Mouse (Mus musculus): ENCODE measurements around the gene Malrd1. TPM values are rescaled to one million over a fixed set of nuclear protein-coding genes. Genes with fewer than 3 reads are reported as not detected.

The Malrd1 gene
- polyA plus RNA-seq, 1 experiment from 2014 or later, result not detected

DNA sequence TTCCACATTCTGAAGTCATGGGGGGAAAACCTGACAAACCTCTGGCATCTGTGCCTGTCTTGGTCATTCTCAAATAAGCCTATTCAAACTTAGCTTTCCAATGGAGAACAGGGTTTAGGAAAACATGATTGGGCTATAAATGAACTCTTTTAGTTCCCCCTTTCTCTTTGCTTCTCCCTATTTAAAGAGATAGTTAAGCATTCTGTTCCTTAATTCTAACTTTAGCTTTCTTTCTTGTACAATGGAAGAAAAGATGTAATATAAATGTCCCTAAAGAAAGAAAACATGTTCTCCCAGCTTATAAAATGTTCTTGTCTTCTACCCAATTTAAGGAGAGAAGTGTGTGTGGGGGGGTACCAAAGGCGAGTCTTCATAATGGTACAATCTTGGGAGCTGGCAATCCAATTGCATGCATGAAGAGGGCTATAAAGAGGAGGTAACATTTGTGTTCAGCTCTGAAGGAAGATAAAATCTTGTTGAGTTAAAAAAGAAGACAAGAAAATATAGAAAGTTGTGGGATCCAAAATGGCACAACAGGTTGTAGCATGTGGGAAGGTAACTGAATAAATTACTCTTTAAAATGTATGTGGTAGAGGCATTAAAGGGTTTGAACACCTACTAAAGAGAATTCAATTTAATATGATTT is 702.0 kb downstream of the Malrd1 start:
- H3K27ac ChIP-seq, result no peak overlapping the region
- ATAC-seq (ENCODE audit: low FRiP score), result no peak
- H3K4me1 ChIP-seq, result no peaks in the 10 kb centered on the region
- H3K27me3 ChIP-seq, result no peaks in the 10 kb centered on the region
- 86% methylated on average over 1 of the region's 1 CpGs for WGBS
- H3K4me3 ChIP-seq, result no peak overlapping the region
- H3K9me3 ChIP-seq (replicated peaks), result no peaks in the 10 kb centered on the region
- no peaks in the 10 kb centered on the region for H3K36me3 ChIP-seq
- H3K9ac ChIP-seq, result no peak overlapping the region
- H3K4me2 ChIP-seq (replicated peaks), result no peak overlapping the region

DNA sequence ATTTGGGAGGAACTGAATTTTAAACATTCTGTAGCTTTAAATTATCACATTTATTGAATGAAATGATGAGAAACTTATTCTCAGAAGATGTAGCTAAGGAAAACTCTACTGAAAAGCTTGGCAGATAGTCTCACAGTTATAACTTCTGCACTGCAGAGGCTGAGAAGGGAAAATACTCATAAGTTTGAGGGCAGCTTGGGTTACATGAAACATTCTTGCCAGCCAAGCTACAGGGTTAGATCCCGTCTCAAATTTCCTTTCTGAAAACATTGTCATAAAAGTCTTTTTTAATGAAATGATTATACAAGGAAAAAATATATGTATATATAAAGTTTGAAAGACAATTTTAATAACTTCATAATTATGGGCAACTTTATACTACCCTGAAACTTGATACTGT is 714.6 kb downstream of the Malrd1 start:
- Histone ChIP-seq H3K36me3 (no peaks in the 10 kb centered on the region), H3K4me1 (no peaks in the 10 kb centered on the region), H3K9ac (no peak overlapping the region), H3K27me3 (no peaks in the 10 kb centered on the region), H3K4me3 (no peak overlapping the region), H3K4me2 (replicated peaks) (no peak overlapping the region), H3K9me3 (replicated peaks) (no peaks in the 10 kb centered on the region), H3K27ac (no peak overlapping the region)
- ATAC-seq (ENCODE audit: low FRiP score), result no peak
- 64% methylated on average over 1 of the region's 1 CpGs for WGBS

DNA sequence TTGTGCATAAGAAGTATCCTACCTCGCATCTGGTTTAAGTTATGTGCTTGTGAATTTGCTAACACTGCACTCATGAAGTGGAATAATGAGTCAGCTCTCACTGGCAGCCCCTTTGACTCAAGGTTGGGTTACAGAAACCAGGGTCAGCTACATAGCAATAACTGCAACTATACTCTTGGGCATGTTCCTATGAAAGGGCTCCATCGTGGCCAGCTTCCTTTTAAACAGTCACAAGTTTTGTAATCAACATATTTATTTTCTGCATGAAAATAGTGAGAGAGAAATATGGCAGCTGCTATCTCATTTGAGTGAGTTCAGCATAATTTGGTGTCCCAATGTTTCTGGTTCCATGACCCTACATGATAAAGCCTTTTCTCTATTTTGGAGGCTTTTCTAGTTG is 716.8 kb downstream of the Malrd1 start:
- Histone ChIP-seq H3K27me3 (no peaks in the 10 kb centered on the region), H3K4me1 (no peaks in the 10 kb centered on the region), H3K36me3 (no peaks in the 10 kb centered on the region), H3K27ac (no peak overlapping the region), H3K9me3 (replicated peaks) (no peaks in the 10 kb centered on the region), H3K9ac (no peak overlapping the region), H3K4me3 (no peak overlapping the region), H3K4me2 (replicated peaks) (no peak overlapping the region)
- 71% methylated on average over 2 of the region's 2 CpGs for WGBS
- ATAC-seq (ENCODE audit: low FRiP score), result no peak

DNA sequence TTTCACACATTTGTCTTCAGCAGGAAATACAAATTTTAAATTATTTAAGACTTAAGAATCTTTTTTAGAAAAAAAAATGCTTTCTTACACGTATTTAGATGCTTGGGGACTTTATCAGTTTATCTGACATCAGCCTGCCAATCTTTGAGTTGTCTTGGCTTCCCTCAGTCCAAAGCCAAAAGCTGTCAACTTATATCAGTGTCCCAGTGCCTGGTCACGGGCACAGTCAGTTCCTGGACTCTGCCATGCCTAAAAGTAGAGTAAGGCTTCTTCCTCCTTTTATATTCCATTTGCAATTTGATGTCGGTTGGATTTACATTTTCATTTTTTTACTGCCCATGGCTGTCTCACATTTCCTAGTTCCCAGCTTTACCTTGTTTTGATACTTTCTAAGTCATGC is 722.6 kb downstream of the Malrd1 start:
- no peak for ATAC-seq (ENCODE audit: low FRiP score)
- WGBS, result 67% methylated on average over 3 of the region's 3 CpGs
- no peak overlapping the region for H3K4me3 ChIP-seq

DNA sequence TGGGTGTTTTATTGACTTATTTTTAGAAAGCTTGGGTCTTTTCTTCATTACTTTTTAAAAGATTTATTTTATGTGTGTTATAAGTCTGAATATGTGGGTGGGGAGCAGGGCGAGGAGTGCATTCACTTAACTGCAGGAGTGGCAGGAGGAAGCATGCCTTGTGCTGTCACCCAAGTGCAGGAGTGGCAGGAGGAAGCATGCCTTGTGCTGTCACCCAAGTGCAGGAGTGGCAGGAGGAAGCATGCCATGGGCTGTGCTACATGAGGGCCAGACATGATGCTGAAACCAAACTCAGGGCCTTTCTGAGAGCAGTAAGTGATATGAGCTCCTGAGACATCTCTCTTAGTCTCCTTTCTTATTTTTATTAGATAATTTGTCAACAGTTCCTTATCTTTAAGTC is 726.0 kb downstream of the Malrd1 start:
- Histone ChIP-seq H3K4me2 (replicated peaks) (no peak overlapping the region), H3K27ac (no peak overlapping the region), H3K4me3 (no peak overlapping the region), H3K4me1 (no peaks in the 10 kb centered on the region), H3K36me3 (no peaks in the 10 kb centered on the region), H3K9me3 (replicated peaks) (no peaks in the 10 kb centered on the region), H3K9ac (no peak overlapping the region), H3K27me3 (no peaks in the 10 kb centered on the region)
- WGBS, result 82% methylated on average over 1 of the region's 1 CpGs
- no peak for ATAC-seq (ENCODE audit: low FRiP score)

More for the DNA sequence above, 722.6 kb downstream of the Malrd1 start:
- Histone ChIP-seq H3K27ac (no peak overlapping the region), H3K36me3 (no peaks in the 10 kb centered on the region), H3K4me2 (replicated peaks) (no peak overlapping the region), H3K9me3 (replicated peaks) (no peaks in the 10 kb centered on the region), H3K4me1 (no peaks in the 10 kb centered on the region), H3K9ac (no peak overlapping the region), H3K27me3 (no peaks in the 10 kb centered on the region)
